Mouse (Mus musculus) limb, embryonic 12.5 days (tissue): ENCODE results near the gene Rin3. TPM values are rescaled to one million over a fixed set of nuclear protein-coding genes. Genes with fewer than 3 reads are reported as not detected.
A peak's percentile ranks its signal among the peaks of the same experiment; 100 is the strongest.

Source experiments
- ATAC-seq: fragments of 200-750 bp; cut with Nextera tagmentation; 2 replicates; pipeline ENCODE4 v1.8.0; 2017; ENCODE audit warnings: low read depth, moderate TSS enrichment; ENCODE audit not compliant: insufficient number of reproducible peaks, insufficient read depth, low FRiP score, low TSS enrichment
- H3K27ac ChIP-seq: fragments of 300-500 bp; sonication (generic); 2 replicates; pipeline ENCODE4 v1.5.1; 2016; ENCODE audit warnings: mild to moderate bottlenecking, moderate library complexity
- H3K27me3 ChIP-seq: fragments of 300-500 bp; sonication (generic); 2 replicates; pipeline ENCODE4 v1.6.1; 2016; ENCODE audit warnings: mild to moderate bottlenecking, moderate library complexity
- H3K36me3 ChIP-seq: fragments of 300-500 bp; sonication (generic); 2 replicates; pipeline ENCODE4 v1.6.1; 2016; ENCODE audit warnings: mild to moderate bottlenecking, moderate library complexity
- H3K4me1 ChIP-seq: fragments of 300-500 bp; sonication (generic); replicated peaks from 2 replicates; pipeline ENCODE4 v1.6.1; 2016
- H3K4me2 ChIP-seq: fragments of 300-500 bp; sonication (generic); 2 replicates; pipeline ENCODE4 v1.6.1; 2016; ENCODE audit warnings: mild to moderate bottlenecking, moderate library complexity
- H3K4me3 ChIP-seq: fragments of 300-500 bp; sonication (generic); replicated peaks from 2 replicates; pipeline ENCODE4 v1.5.1; 2016; ENCODE audit warnings: mild to moderate bottlenecking
- H3K9ac ChIP-seq: fragments of 300-500 bp; sonication (generic); replicated peaks from 2 replicates; pipeline ENCODE4 v1.6.1; 2016; ENCODE audit warnings: mild to moderate bottlenecking, moderate library complexity
- H3K9me3 ChIP-seq: fragments of 300-500 bp; sonication (generic); 2 replicates; pipeline ENCODE4 v1.6.1; 2016; ENCODE audit warnings: mild to moderate bottlenecking, moderate library complexity
- WGBS: fragments of 180-500 bp; shearing (Covaris S2); methylation state at CpG from one replicate; pipeline ENCODE4 v1.1.7; 2016; 5-methylcytosine and 5-hydroxymethylcytosine counted together
- polyA plus RNA-seq: library from polyadenylated mRNA; unstranded; fragments of >200 nt; fragmentation: Nextera tagmentation; extraction: Ambion mirVana; gene quantifications from 2 replicates; pipeline ENCODE4 v1.2.1, GENCODE M21; 2016

Rin3 gene
- polyA plus RNA-seq, 1 experiment from 2014 or later, result 4.4 TPM

- Histone ChIP-seq H3K4me3 (no peak overlapping the region), H3K36me3 (no peaks in the 10 kb centered on the region), H3K9me3 (no peaks in the 10 kb centered on the region), H3K9ac (no peak overlapping the region), H3K27me3 (no peaks in the 10 kb centered on the region), H3K4me1 (peaks cover 9% of the 10 kb centered on the region), H3K4me2 (no peak overlapping the region), H3K27ac (peak overlapping the region; percentile 19; the same call in 1 of the 2 replicates)
- ATAC-seq, result no peak
- 61% methylated on average over 4 of the region's 4 CpGs for WGBS
Observed at GRCm38 (mm10) chr12:102302831-102303351, 20.0 kb downstream of the Rin3 start.

DNA sequence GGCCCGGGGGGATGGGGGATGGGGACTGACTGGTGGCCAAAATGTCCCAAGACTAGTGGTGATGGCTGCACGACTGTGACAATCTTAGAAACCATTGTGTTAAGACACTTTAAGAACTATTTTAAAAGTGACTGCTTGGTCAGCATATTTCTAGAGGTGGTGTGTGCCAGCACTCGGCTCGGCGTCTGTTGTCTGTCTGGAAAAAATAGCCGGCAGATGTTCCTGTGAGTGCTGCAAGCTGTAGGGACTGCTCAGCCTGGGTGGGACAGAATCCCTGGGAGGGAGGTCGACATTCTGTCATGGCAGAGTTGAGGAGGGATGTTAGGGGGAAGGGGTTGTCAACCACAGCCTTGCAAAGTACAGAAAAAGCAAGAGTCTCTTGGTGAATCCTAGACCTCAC is 21.0 kb downstream of the Rin3 start:
- Histone ChIP-seq H3K4me2 (no peak overlapping the region), H3K36me3 (no peaks in the 10 kb centered on the region), H3K9ac (no peak overlapping the region), H3K4me1 (peaks cover 18% of the 10 kb centered on the region), H3K27me3 (no peaks in the 10 kb centered on the region), H3K9me3 (no peaks in the 10 kb centered on the region), H3K4me3 (no peak overlapping the region), H3K27ac (no peak overlapping the region)
- ATAC-seq, result no peak
- 60% methylated on average over 7 of the region's 7 CpGs for WGBS

- Histone ChIP-seq H3K4me1 (peaks cover 18% of the 10 kb centered on the region), H3K27ac (no peak overlapping the region), H3K4me2 (no peak overlapping the region), H3K4me3 (no peak overlapping the region), H3K9ac (no peak overlapping the region), H3K27me3 (no peaks in the 10 kb centered on the region), H3K9me3 (no peaks in the 10 kb centered on the region), H3K36me3 (no peaks in the 10 kb centered on the region)
- no peak for ATAC-seq
- WGBS, result 64% methylated on average over 10 of the region's 10 CpGs
Observed at GRCm38 (mm10) chr12:102305069-102305836, 22.4 kb downstream of the Rin3 start.

GRCm38 (mm10) chr12:102308001-102308456 is 25.2 kb downstream of the Rin3 start:
- H3K9me3 ChIP-seq, result no peaks in the 10 kb centered on the region

GRCm38 (mm10) chr12:102308457-102309011 is 25.7 kb downstream of the Rin3 start:
- H3K4me2 ChIP-seq, result no peak overlapping the region
- no peak for ATAC-seq
- H3K4me1 ChIP-seq, result peaks cover 18% of the 10 kb centered on the region
- no peaks in the 10 kb centered on the region for H3K9me3 ChIP-seq
- H3K4me3 ChIP-seq, result no peak overlapping the region
- no peak overlapping the region for H3K27ac ChIP-seq
- no peaks in the 10 kb centered on the region for H3K36me3 ChIP-seq
- H3K27me3 ChIP-seq, result no peaks in the 10 kb centered on the region
- no peak overlapping the region for H3K9ac ChIP-seq
- WGBS, result 75% methylated on average over 16 of the region's 16 CpGs

More at GRCm38 (mm10) chr12:102308001-102308456, 25.2 kb downstream of the Rin3 start:
- H3K36me3 ChIP-seq, result no peaks in the 10 kb centered on the region
- no peak overlapping the region for H3K9ac ChIP-seq
- H3K4me3 ChIP-seq, result no peak overlapping the region
- no peak overlapping the region for H3K4me2 ChIP-seq
- H3K27ac ChIP-seq, result no peak overlapping the region
- H3K27me3 ChIP-seq, result no peaks in the 10 kb centered on the region
- peaks cover 18% of the 10 kb centered on the region for H3K4me1 ChIP-seq
- WGBS, result 70% methylated on average over 6 of the region's 6 CpGs
- no peak for ATAC-seq

DNA sequence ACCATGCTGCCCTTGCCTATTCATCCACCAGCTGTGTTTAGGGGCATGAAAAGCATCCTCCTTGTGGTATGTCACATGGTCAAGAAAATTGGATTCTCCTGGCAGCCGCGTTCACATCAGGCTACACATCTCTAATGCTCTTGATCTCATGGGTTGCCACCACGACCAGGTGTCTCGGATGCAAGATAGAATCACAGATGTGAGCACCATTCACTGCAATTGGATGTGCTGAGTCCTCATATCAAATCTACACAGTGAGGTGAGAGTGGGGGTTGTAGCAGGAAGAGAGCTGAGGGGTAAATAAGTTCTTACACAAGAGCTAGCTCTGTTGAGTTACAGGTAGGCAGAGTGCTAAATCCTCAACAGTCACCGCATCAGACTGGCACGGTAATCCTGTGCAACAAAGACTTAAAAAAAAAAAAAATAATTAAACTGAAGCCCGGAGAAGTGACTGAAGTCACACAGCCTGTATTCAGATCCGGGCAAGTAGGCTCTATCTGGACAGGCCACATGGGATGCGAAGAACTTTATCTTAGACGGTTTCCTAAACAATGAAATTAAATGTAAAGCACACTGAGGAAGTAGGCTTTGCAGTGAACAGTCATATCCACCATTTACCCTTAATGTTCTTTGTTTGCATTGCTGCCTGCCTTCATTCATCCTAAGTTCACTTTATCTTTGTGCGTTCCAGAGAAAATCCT is 26.4 kb downstream of the Rin3 start:
- 92% methylated on average over 11 of the region's 11 CpGs for WGBS
- Histone ChIP-seq H3K4me2 (no peak overlapping the region), H3K4me1 (peaks cover 18% of the 10 kb centered on the region), H3K9me3 (no peaks in the 10 kb centered on the region), H3K4me3 (no peak overlapping the region), H3K9ac (no peak overlapping the region), H3K27me3 (no peaks in the 10 kb centered on the region), H3K27ac (no peak overlapping the region), H3K36me3 (no peaks in the 10 kb centered on the region)
- no peak for ATAC-seq

- H3K27ac ChIP-seq, result no peak overlapping the region
- no peak overlapping the region for H3K9ac ChIP-seq
- WGBS, result 88% methylated on average over 8 of the region's 8 CpGs
- H3K4me3 ChIP-seq, result no peak overlapping the region
- H3K4me1 ChIP-seq, result peaks cover 18% of the 10 kb centered on the region
- H3K27me3 ChIP-seq, result no peaks in the 10 kb centered on the region
- no peaks in the 10 kb centered on the region for H3K9me3 ChIP-seq
- no peak overlapping the region for H3K4me2 ChIP-seq
- no peaks in the 10 kb centered on the region for H3K36me3 ChIP-seq
- ATAC-seq, result no peak
Observed at GRCm38 (mm10) chr12:102309800-102310195, 26.9 kb downstream of the Rin3 start.

- no peak overlapping the region for H3K9ac ChIP-seq
- H3K36me3 ChIP-seq, result 0 out of 2 replicates have a peak, but pooled peaks cover 2% of the 10 kb centered on the region
- no peaks in the 10 kb centered on the region for H3K27me3 ChIP-seq
- no peak overlapping the region for H3K4me2 ChIP-seq
- 92% methylated on average over 3 of the region's 3 CpGs for WGBS
- H3K27ac ChIP-seq, result no peak overlapping the region
- no peaks in the 10 kb centered on the region for H3K9me3 ChIP-seq
- no peak overlapping the region for H3K4me3 ChIP-seq
- peaks cover 15% of the 10 kb centered on the region for H3K4me1 ChIP-seq
- ATAC-seq, result no peak
Observed at GRCm38 (mm10) chr12:102310261-102310660, 27.4 kb downstream of the Rin3 start.

- Histone ChIP-seq H3K36me3 (0 out of 2 replicates have a peak, but pooled peaks cover 5% of the 10 kb centered on the region), H3K4me1 (peaks cover 14% of the 10 kb centered on the region), H3K27me3 (no peaks in the 10 kb centered on the region), H3K4me3 (no peak overlapping the region), H3K27ac (no peak overlapping the region), H3K9ac (no peak overlapping the region), H3K4me2 (no peak overlapping the region), H3K9me3 (no peaks in the 10 kb centered on the region)
- 85% methylated on average over 5 of the region's 5 CpGs for WGBS
- ATAC-seq, result no peak
Observed at GRCm38 (mm10) chr12:102311454-102311853, 28.6 kb downstream of the Rin3 start.

DNA sequence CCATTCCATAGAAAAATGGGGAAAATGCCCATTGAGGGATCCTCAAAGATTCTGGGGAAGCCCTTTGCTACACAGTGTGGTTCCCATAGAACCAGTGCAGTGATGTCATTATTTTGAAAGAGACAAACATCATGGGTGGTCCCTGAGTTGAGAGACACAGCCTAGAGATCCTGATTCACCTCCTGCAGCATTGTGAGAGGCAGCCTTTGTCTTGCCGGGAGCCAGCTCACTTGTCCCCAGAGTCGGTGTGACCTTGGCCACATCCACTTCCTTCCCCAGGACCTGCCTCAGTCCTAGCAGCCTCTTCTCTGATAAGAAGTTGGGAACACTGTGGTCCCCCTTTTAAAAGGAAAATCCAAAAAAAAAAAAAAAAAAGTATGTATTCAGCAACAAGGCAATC is 36.3 kb downstream of the Rin3 start:
- 0 out of 2 replicates have a peak, but pooled peaks cover 5% of the 10 kb centered on the region for H3K36me3 ChIP-seq
- H3K9ac ChIP-seq, result no peak overlapping the region
- H3K27ac ChIP-seq, result peak overlapping the region; percentile 73
- no peak overlapping the region for H3K4me2 ChIP-seq
- WGBS, result 82% methylated on average over 2 of the region's 2 CpGs
- no peak overlapping the region for H3K4me3 ChIP-seq
- no peak for ATAC-seq
- H3K4me1 ChIP-seq, result 0 out of 2 replicates have a peak, but pooled peaks cover 8% of the 10 kb centered on the region
- H3K9me3 ChIP-seq, result no peaks in the 10 kb centered on the region
- H3K27me3 ChIP-seq, result no peaks in the 10 kb centered on the region

DNA sequence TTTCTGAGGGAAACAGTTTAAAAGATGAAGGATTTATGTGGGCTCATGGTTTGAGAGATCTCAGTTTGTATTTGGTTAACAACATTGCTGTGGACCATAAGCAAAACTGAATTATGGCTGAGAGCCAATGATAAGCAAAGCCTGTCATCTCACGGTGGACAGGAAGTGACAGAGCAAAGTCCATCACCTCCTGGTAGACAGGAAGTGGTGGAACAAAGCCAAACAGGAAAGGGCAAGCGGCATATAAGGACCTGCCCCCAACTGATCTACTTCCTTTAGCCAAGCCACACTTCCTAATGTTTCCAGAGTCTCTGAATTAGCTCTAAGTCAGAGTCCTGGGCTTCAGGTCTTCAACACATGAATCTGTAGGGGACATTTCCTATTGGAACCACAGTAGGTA is 37.1 kb downstream of the Rin3 start:
- H3K4me1 ChIP-seq, result 0 out of 2 replicates have a peak, but pooled peaks cover 9% of the 10 kb centered on the region
- H3K4me3 ChIP-seq, result no peak overlapping the region
- 0 out of 2 replicates have a peak, but pooled peaks cover 5% of the 10 kb centered on the region for H3K36me3 ChIP-seq
- H3K27me3 ChIP-seq, result no peaks in the 10 kb centered on the region
- no peaks in the 10 kb centered on the region for H3K9me3 ChIP-seq
- 62% methylated on average over 2 of the region's 2 CpGs for WGBS
- H3K4me2 ChIP-seq, result no peak overlapping the region
- no peak for ATAC-seq
- H3K9ac ChIP-seq, result no peak overlapping the region
- peak overlapping the region; percentile 73 for H3K27ac ChIP-seq
